ENCODE assay signal across 8 mouse cellular contexts in the genomic region with DNA sequence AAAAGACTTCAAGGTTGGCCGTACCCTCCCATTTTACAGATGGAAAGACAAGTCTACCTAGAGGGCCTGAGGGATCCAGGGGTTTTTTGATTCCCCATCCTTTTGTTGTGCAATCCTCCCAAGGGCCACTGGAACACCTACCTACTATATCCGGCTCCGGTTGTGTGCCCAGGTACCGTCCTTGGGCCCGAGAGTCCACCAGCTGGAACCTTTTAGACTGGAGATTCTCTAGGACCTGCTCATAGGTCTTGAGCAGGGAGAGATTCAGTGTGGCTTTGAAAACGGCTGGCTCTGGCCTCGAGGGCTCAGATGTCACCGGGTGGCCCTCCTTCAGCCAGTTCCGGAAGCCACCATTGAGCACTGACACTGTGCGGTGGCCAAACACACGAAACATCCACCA. TPM values are rescaled to one million over a fixed set of nuclear protein-coding genes. Genes with fewer than 3 reads are reported as not detected.
A peak's percentile ranks its signal among the peaks of the same experiment; 100 is the strongest.
DNase-seq lines count a peak whose midpoint lies in the region; ATAC-seq and TF ChIP-seq lines count a peak whose summit lies in the region.

No protein-coding gene starts in this region.

- H3K4me1 ChIP-seq in heart, embryonic 11.5 days (ENCODE audit: control insufficient read depth, insufficient read depth, low read length), result peaks cover 27% of the 10 kb centered on the region
- peaks cover 90% of the 10 kb centered on the region for H3K4me1 ChIP-seq in E14TG2a.4 (replicated peaks; ENCODE audit: low read depth, low read length)
- H3K4me1 ChIP-seq in forebrain, embryonic 15.5 days, result peaks cover 61% of the 10 kb centered on the region
- peaks cover 41 to 63% of the 10 kb centered on the region in 2 experiments for H3K4me1 ChIP-seq in liver, embryonic 14.5 days (replicated peaks; ENCODE audit: control insufficient read depth in 2 of 2, insufficient read depth in 2 of 2, low read length in 1 of 2)

- peak overlapping the region; percentile 69 for H3K4me3 ChIP-seq in heart, embryonic 11.5 days (ENCODE audit: low read depth, low read length)
- peak overlapping the region; percentile 92 for H3K4me3 ChIP-seq in E14TG2a.4 (replicated peaks; ENCODE audit: low read length)
- peak overlapping the region; percentile 85 for H3K4me3 ChIP-seq in forebrain, embryonic 15.5 days
- peak overlapping the region; percentile 89 to 95 for H3K4me3 ChIP-seq in liver, embryonic 14.5 days (ENCODE audit: insufficient read depth in 1 of 2, low read depth in 2 of 2, low read length in 2 of 2)

- H3K9ac ChIP-seq in heart, embryonic 11.5 days (ENCODE audit: low read depth, low read length), result peak overlapping the region; percentile 85; the same call in 1 of the 2 replicates
- peak overlapping the region; percentile 87 for H3K9ac ChIP-seq in forebrain, embryonic 15.5 days (replicated peaks)
- H3K9ac ChIP-seq in liver, embryonic 14.5 days (replicated peaks), result peak overlapping the region; percentile 93

- no peak for TF ChIP-seq EP300 in liver, embryonic 14.5 days (IDR thresholded peaks at IDR 0.05; ENCODE audit: low read depth)

- no peak for ATAC-seq in heart, embryonic 11.5 days (replicated peaks; ENCODE audit: insufficient number of reproducible peaks, low FRiP score, low TSS enrichment)
- no peak for ATAC-seq in forebrain, embryonic 15.5 days (replicated peaks)
- no peak for ATAC-seq in liver, embryonic 14.5 days (ENCODE audit: insufficient read depth)

- peaks cover 17% of the 10 kb centered on the region for H3K27me3 ChIP-seq in heart, embryonic 11.5 days (ENCODE audit: control insufficient read depth, insufficient read depth, low read length)
- peaks cover 11% of the 10 kb centered on the region for H3K27me3 ChIP-seq in E14TG2a.4 (ENCODE audit: insufficient read depth, low read length)
- peaks cover 17% of the 10 kb centered on the region for H3K27me3 ChIP-seq in forebrain, embryonic 15.5 days
- peaks cover 2% of the 10 kb centered on the region for H3K27me3 ChIP-seq in liver, embryonic 14.5 days (ENCODE audit: control insufficient read depth, insufficient read depth, low read length)

- 52% methylated on average over 11 of the region's 11 CpGs for WGBS in heart, embryonic 11.5 days (ENCODE audit: insufficient replicate concordance)
- 52% methylated on average over 11 of the region's 11 CpGs for WGBS in forebrain, embryonic 15.5 days
- 50% methylated on average over 11 of the region's 11 CpGs for WGBS in liver, embryonic 14.5 days (ENCODE audit: insufficient replicate concordance)

- H3K4me2 ChIP-seq in heart, embryonic 11.5 days, result peak overlapping the region; percentile 97
- peak overlapping the region; percentile 76 for H3K4me2 ChIP-seq in forebrain, embryonic 15.5 days (replicated peaks)
- peak overlapping the region; percentile 92 for H3K4me2 ChIP-seq in liver, embryonic 14.5 days (ENCODE audit: low read depth)

- DNase-seq in heart, adult 9 months (ENCODE audit: low spot score in 2 of 2), result no peak
- DNase-seq in liver, embryonic 14.5 days (ENCODE audit: low read depth in 3 of 3, low spot score in 3 of 3), result no peak
- DNase-seq in gastrocnemius, postnatal 4 days (ENCODE audit: low spot score in 2 of 2), result no peak
- no peak for DNase-seq in cerebellum, postnatal 25 days
- DNase-seq in cerebellum, adult 9-11 months, result no peak

- TF ChIP-seq CTCF in E14TG2a.4 (conservative IDR thresholded peaks at IDR 0.05; ENCODE audit: low read length), result no peak
- TF ChIP-seq CTCF in liver, embryonic 14.5 days (IDR thresholded peaks at IDR 0.05; ENCODE audit: low read depth), result no peak

- H3K27ac ChIP-seq in heart, embryonic 11.5 days (ENCODE audit: low read depth, low read length), result no peak overlapping the region
- H3K27ac ChIP-seq in forebrain, embryonic 15.5 days (replicated peaks), result peak overlapping the region; percentile 96
- H3K27ac ChIP-seq in liver, embryonic 14.5 days, result peak overlapping the region; percentile 98

- H3K36me3 ChIP-seq in heart, embryonic 11.5 days (ENCODE audit: control insufficient read depth, insufficient read depth, low read length), result no peaks in the 10 kb centered on the region
- H3K36me3 ChIP-seq in E14TG2a.4 (ENCODE audit: insufficient read depth, low read length), result peaks cover 14% of the 10 kb centered on the region
- H3K36me3 ChIP-seq in forebrain, embryonic 15.5 days, result no peaks in the 10 kb centered on the region
- H3K36me3 ChIP-seq in liver, embryonic 14.5 days (replicated peaks; ENCODE audit: control insufficient read depth, insufficient read depth, low read depth), result no peaks in the 10 kb centered on the region

- H3K9me3 ChIP-seq in heart, embryonic 11.5 days (replicated peaks; ENCODE audit: control insufficient read depth, low read length), result no peaks in the 10 kb centered on the region
- H3K9me3 ChIP-seq in E14TG2a.4 (ENCODE audit: low read length), result no peaks in the 10 kb centered on the region
- H3K9me3 ChIP-seq in forebrain, embryonic 15.5 days, result no peaks in the 10 kb centered on the region
- no peaks in the 10 kb centered on the region for H3K9me3 ChIP-seq in liver, embryonic 14.5 days (ENCODE audit: control insufficient read depth, low read length)

RNA-seq across cellular contexts. Expression of gene Tst, which starts 0.6 kb away (rescaled TPM):
- polyA plus RNA-seq in heart, embryonic 11.5 days (2014; fragmentation: Nextera tagmentation; extraction: Ambion mirVana), result 9.6 and 13.5 TPM in 2 replicates
- 23.7 and 24.6 TPM in 2 replicates for polyA plus RNA-seq in forebrain, embryonic 15.5 days (2015; fragmentation: Nextera tagmentation; extraction: Ambion mirVana)
- polyA plus RNA-seq in liver, embryonic 14.5 days (2012; rRNA removed), result 90.5 and 90.6 TPM in 2 replicates
- 168 and 179 TPM in 2 replicates for polyA plus RNA-seq in liver, embryonic 14.5 days (2014; fragmentation: Nextera tagmentation; extraction: Ambion mirVana)
- 10 to 100 TPM; 17.5 to 20.5 TPM for total RNA-seq in gastrocnemius, postnatal 4 days (2021)

RNA-seq across cellular contexts. Expression of gene Mpst, which starts 1.1 kb away (rescaled TPM):
- 1.1 and 1.6 TPM in 2 replicates for polyA plus RNA-seq in heart, embryonic 11.5 days (2014; fragmentation: Nextera tagmentation; extraction: Ambion mirVana)
- polyA plus RNA-seq in forebrain, embryonic 15.5 days (2015; fragmentation: Nextera tagmentation; extraction: Ambion mirVana), result 4.1 and 5.3 TPM in 2 replicates
- 90.7 and 101 TPM in 2 replicates for polyA plus RNA-seq in liver, embryonic 14.5 days (2012; rRNA removed)
- 6.0 and 6.8 TPM in 2 replicates for polyA plus RNA-seq in liver, embryonic 14.5 days (2014; fragmentation: Nextera tagmentation; extraction: Ambion mirVana)
- total RNA-seq in gastrocnemius, postnatal 4 days (2021), result 10 to 100 TPM; 27.6 to 34.5 TPM

RNA-seq across cellular contexts. Expression of gene Tex33, which starts 9.4 kb away (rescaled TPM):
- not detected in 2 replicates for polyA plus RNA-seq in heart, embryonic 11.5 days (2014; fragmentation: Nextera tagmentation; extraction: Ambion mirVana)
- not detected in 2 replicates for polyA plus RNA-seq in forebrain, embryonic 15.5 days (2015; fragmentation: Nextera tagmentation; extraction: Ambion mirVana)
- polyA plus RNA-seq in liver, embryonic 14.5 days (2012; rRNA removed), result 0.08 TPM in 1 of 2 replicates, not detected in the other
- not detected in 2 replicates for polyA plus RNA-seq in liver, embryonic 14.5 days (2014; fragmentation: Nextera tagmentation; extraction: Ambion mirVana)
- not detected for total RNA-seq in gastrocnemius, postnatal 4 days (2021)

RNA-seq across cellular contexts. Expression of gene Kctd17, which starts 23.3 kb away (rescaled TPM):
- 16.8 and 21.3 TPM in 2 replicates for polyA plus RNA-seq in heart, embryonic 11.5 days (2014; fragmentation: Nextera tagmentation; extraction: Ambion mirVana)
- polyA plus RNA-seq in forebrain, embryonic 15.5 days (2015; fragmentation: Nextera tagmentation; extraction: Ambion mirVana), result 123 and 132 TPM in 2 replicates
- 7.1 and 8.7 TPM in 2 replicates for polyA plus RNA-seq in liver, embryonic 14.5 days (2012; rRNA removed)
- 3.0 and 3.3 TPM in 2 replicates for polyA plus RNA-seq in liver, embryonic 14.5 days (2014; fragmentation: Nextera tagmentation; extraction: Ambion mirVana)
- 10 to 100 TPM; 83.5 to 85.4 TPM for total RNA-seq in gastrocnemius, postnatal 4 days (2021)
